Mouse (Mus musculus) neural tube, embryonic 15.5 days (tissue): ENCODE data around the gene Rgl1. TPM values are rescaled to one million over a fixed set of nuclear protein-coding genes. Genes with fewer than 3 reads are reported as not detected.

Experiments
- ATAC-seq: fragments of 200-750 bp; cut with Nextera tagmentation; 2 replicates; pipeline ENCODE4 v1.8.0; 2017; ENCODE audit warnings: mild to moderate bottlenecking, moderate TSS enrichment, moderate library complexity; ENCODE audit not compliant: low FRiP score
- H3K27ac ChIP-seq: fragments of 300-500 bp; sonication (generic); replicated peaks from 2 replicates; pipeline ENCODE4 v1.5.1; 2015; ENCODE audit warnings: mild to moderate bottlenecking, inconsistent platforms
- H3K27me3 ChIP-seq: fragments of 300-500 bp; sonication (generic); replicated peaks from 2 replicates; pipeline ENCODE4 v1.6.1; 2015; ENCODE audit warnings: inconsistent platforms
- H3K36me3 ChIP-seq: fragments of 300-500 bp; sonication (generic); 2 replicates; pipeline ENCODE4 v1.6.1; 2015; ENCODE audit warnings: inconsistent platforms
- H3K4me1 ChIP-seq: fragments of 300-500 bp; sonication (generic); 2 replicates; pipeline ENCODE4 v1.6.1; 2015; ENCODE audit warnings: inconsistent platforms
- H3K4me2 ChIP-seq: fragments of 300-500 bp; sonication (generic); 2 replicates; pipeline ENCODE4 v1.6.1; 2015; ENCODE audit warnings: inconsistent platforms, mild to moderate bottlenecking, moderate library complexity
- H3K4me3 ChIP-seq: fragments of 300-500 bp; sonication (generic); replicated peaks from 2 replicates; pipeline ENCODE4 v1.5.1; 2015; ENCODE audit warnings: mild to moderate bottlenecking, inconsistent platforms
- H3K9ac ChIP-seq: fragments of 300-500 bp; sonication (generic); replicated peaks from 2 replicates; pipeline ENCODE4 v1.6.1; 2015; ENCODE audit warnings: mild to moderate bottlenecking, inconsistent platforms
- H3K9me3 ChIP-seq: fragments of 300-500 bp; sonication (generic); replicated peaks from 2 replicates; pipeline ENCODE4 v1.6.1; 2016; ENCODE audit warnings: inconsistent platforms
- WGBS: fragments of 180-500 bp; shearing (Covaris S2); methylation state at CpG from one replicate; pipeline ENCODE4 v1.1.7; 2015; ENCODE audit warnings: mixed read lengths; 5-methylcytosine and 5-hydroxymethylcytosine counted together
- polyA plus RNA-seq: library from polyadenylated mRNA; unstranded; fragments of >200 nt; fragmentation: Nextera tagmentation; extraction: Ambion mirVana; gene quantifications from 2 replicates; pipeline ENCODE4 v1.2.1, GENCODE M21; 2015

Rgl1 gene
- polyA plus RNA-seq = 18.8 and 24.2 TPM in 2 replicates

- H3K4me1 ChIP-seq = peaks cover 26% of the 10 kb centered on the region
- H3K9ac ChIP-seq = peak within 1 kb of the TSS; percentile 91
- H3K9me3 ChIP-seq = no peaks in the 10 kb centered on the region
- peak within 1 kb of the TSS; percentile 88 for H3K27ac ChIP-seq
- peaks cover 10% of the 10 kb centered on the region for H3K36me3 ChIP-seq
- peak; percentile 97 for ATAC-seq
- no peaks in the 10 kb centered on the region for H3K27me3 ChIP-seq
- under 1% methylated on average over 86 of the region's 86 CpGs for WGBS
- peak within 1 kb of the TSS; percentile 93 for H3K4me3 ChIP-seq
- peak within 1 kb of the TSS; percentile 82 for H3K4me2 ChIP-seq
Measured at GRCm38 (mm10) chr1:152766032-152766772, at the start of gene Rgl1, which contains the start of gene Arpc5. Gene Rgl1 (minus strand): TSS chr1:152766351. Gene Arpc5 (plus strand): TSS chr1:152766542.

- no peak overlapping the region for H3K27ac ChIP-seq
Measured at GRCm38 (mm10) chr1:152815265-152815701, 49.1 kb upstream of the Rgl1 start.

GRCm38 (mm10) chr1:152810533-152811439 is 44.6 kb upstream of the Rgl1 start:
- 68% methylated on average over 13 of the region's 13 CpGs for WGBS
- Histone ChIP-seq H3K9ac (no peak overlapping the region), H3K4me1 (peaks cover 9% of the 10 kb centered on the region; the same call in 1 of the 2 replicates), H3K4me3 (no peak overlapping the region), H3K4me2 (no peak overlapping the region), H3K9me3 (no peaks in the 10 kb centered on the region), H3K27me3 (no peaks in the 10 kb centered on the region), H3K36me3 (no peaks in the 10 kb centered on the region), H3K27ac (no peak overlapping the region)
- no peak for ATAC-seq

More at GRCm38 (mm10) chr1:152815265-152815701, 49.1 kb upstream of the Rgl1 start:
- no peaks in the 10 kb centered on the region for H3K27me3 ChIP-seq
- peaks cover 31% of the 10 kb centered on the region for H3K4me1 ChIP-seq
- no peaks in the 10 kb centered on the region for H3K9me3 ChIP-seq
- no peak overlapping the region for H3K4me2 ChIP-seq
- no peaks in the 10 kb centered on the region for H3K36me3 ChIP-seq
- peak; percentile 60 for ATAC-seq
- H3K4me3 ChIP-seq = no peak overlapping the region
- no peak overlapping the region for H3K9ac ChIP-seq
- WGBS = 30% methylated on average over 7 of the region's 7 CpGs

- H3K9me3 ChIP-seq = no peaks in the 10 kb centered on the region
- H3K4me3 ChIP-seq = no peak overlapping the region
- no peak overlapping the region for H3K4me2 ChIP-seq
- no peak for ATAC-seq
- 46% methylated on average over 8 of the region's 8 CpGs for WGBS
- no peak overlapping the region for H3K27ac ChIP-seq
- no peak overlapping the region for H3K9ac ChIP-seq
- H3K36me3 ChIP-seq = no peaks in the 10 kb centered on the region
- no peaks in the 10 kb centered on the region for H3K27me3 ChIP-seq
- H3K4me1 ChIP-seq = 0 out of 2 replicates have a peak, but pooled peaks cover under 1% of the 10 kb centered on the region
Measured at GRCm38 (mm10) chr1:152809541-152810252, 43.5 kb upstream of the Rgl1 start.

GRCm38 (mm10) chr1:152808392-152808680 is 42.2 kb upstream of the Rgl1 start:
- 72% methylated on average over 2 of the region's 2 CpGs for WGBS
- H3K27me3 ChIP-seq = no peaks in the 10 kb centered on the region
- H3K4me1 ChIP-seq = no peaks in the 10 kb centered on the region

GRCm38 (mm10) chr1:152807619-152808391 is 41.7 kb upstream of the Rgl1 start:
- WGBS = 60% methylated on average over 18 of the region's 18 CpGs
- no peaks in the 10 kb centered on the region for H3K9me3 ChIP-seq
- no peak overlapping the region for H3K4me3 ChIP-seq
- H3K36me3 ChIP-seq = no peaks in the 10 kb centered on the region
- ATAC-seq = no peak
- no peaks in the 10 kb centered on the region for H3K27me3 ChIP-seq
- H3K9ac ChIP-seq = no peak overlapping the region
- H3K27ac ChIP-seq = no peak overlapping the region
- no peaks in the 10 kb centered on the region for H3K4me1 ChIP-seq
- no peak overlapping the region for H3K4me2 ChIP-seq

More at GRCm38 (mm10) chr1:152808392-152808680, 42.2 kb upstream of the Rgl1 start:
- ATAC-seq = no peak
- H3K27ac ChIP-seq = no peak overlapping the region
- H3K36me3 ChIP-seq = no peaks in the 10 kb centered on the region
- H3K9ac ChIP-seq = no peak overlapping the region
- no peak overlapping the region for H3K4me2 ChIP-seq
- H3K9me3 ChIP-seq = no peaks in the 10 kb centered on the region
- no peak overlapping the region for H3K4me3 ChIP-seq

- Histone ChIP-seq H3K4me1 (0 out of 2 replicates have a peak, but pooled peaks cover 2% of the 10 kb centered on the region), H3K27ac (no peak overlapping the region), H3K9me3 (no peaks in the 10 kb centered on the region), H3K9ac (no peak overlapping the region), H3K36me3 (no peaks in the 10 kb centered on the region), H3K4me2 (no peak overlapping the region), H3K27me3 (no peaks in the 10 kb centered on the region), H3K4me3 (no peak overlapping the region)
- no peak for ATAC-seq
- WGBS = 92% methylated on average over 6 of the region's 6 CpGs
Measured at GRCm38 (mm10) chr1:152804907-152805306, 38.8 kb upstream of the Rgl1 start.

GRCm38 (mm10) chr1:152800633-152801176 is 34.6 kb upstream of the Rgl1 start:
- Histone ChIP-seq H3K27ac (no peak overlapping the region), H3K9ac (no peak overlapping the region), H3K4me1 (0 out of 2 replicates have a peak, but pooled peaks cover 7% of the 10 kb centered on the region), H3K9me3 (no peaks in the 10 kb centered on the region), H3K4me2 (no peak overlapping the region), H3K27me3 (no peaks in the 10 kb centered on the region), H3K4me3 (no peak overlapping the region), H3K36me3 (no peaks in the 10 kb centered on the region)
- no peak for ATAC-seq
- WGBS = 78% methylated on average over 13 of the region's 13 CpGs

- ATAC-seq = peak; percentile 90; the same call in 1 of the 2 replicates
- no peaks in the 10 kb centered on the region for H3K9me3 ChIP-seq
- WGBS = 13% methylated on average over 2 of the region's 2 CpGs
- H3K4me1 ChIP-seq = 0 out of 2 replicates have a peak, but pooled peaks cover 7% of the 10 kb centered on the region
- no peak within 1 kb of the TSS for H3K4me3 ChIP-seq
- H3K27me3 ChIP-seq = no peaks in the 10 kb centered on the region
- H3K9ac ChIP-seq = no peak within 1 kb of the TSS
- no peaks in the 10 kb centered on the region for H3K36me3 ChIP-seq
- no peak within 1 kb of the TSS for H3K27ac ChIP-seq
- no peak within 1 kb of the TSS for H3K4me2 ChIP-seq
Measured at GRCm38 (mm10) chr1:152799897-152800296, 33.7 kb upstream of the Rgl1 start, which contains the start of gene Ncf2. Gene Ncf2 (plus strand): TSS chr1:152800194.

GRCm38 (mm10) chr1:152798125-152798524 is 32.0 kb upstream of the Rgl1 start:
- no peaks in the 10 kb centered on the region for H3K27me3 ChIP-seq
- H3K9ac ChIP-seq = no peak overlapping the region
- no peaks in the 10 kb centered on the region for H3K9me3 ChIP-seq
- H3K4me3 ChIP-seq = no peak overlapping the region
- no peak overlapping the region for H3K4me2 ChIP-seq
- no peaks in the 10 kb centered on the region for H3K36me3 ChIP-seq
- 84% methylated on average over 9 of the region's 9 CpGs for WGBS
- ATAC-seq = no peak
- 0 out of 2 replicates have a peak, but pooled peaks cover 10% of the 10 kb centered on the region for H3K4me1 ChIP-seq
- H3K27ac ChIP-seq = no peak overlapping the region
